Mouse (Mus musculus): ENCODE measurements around the gene H6pd. TPM values are rescaled to one million over a fixed set of nuclear protein-coding genes. Genes with fewer than 3 reads are reported as not detected.

Gene H6pd
- polyA plus RNA-seq, 1 experiment from 2014 or later = 33.1 TPM

DNA sequence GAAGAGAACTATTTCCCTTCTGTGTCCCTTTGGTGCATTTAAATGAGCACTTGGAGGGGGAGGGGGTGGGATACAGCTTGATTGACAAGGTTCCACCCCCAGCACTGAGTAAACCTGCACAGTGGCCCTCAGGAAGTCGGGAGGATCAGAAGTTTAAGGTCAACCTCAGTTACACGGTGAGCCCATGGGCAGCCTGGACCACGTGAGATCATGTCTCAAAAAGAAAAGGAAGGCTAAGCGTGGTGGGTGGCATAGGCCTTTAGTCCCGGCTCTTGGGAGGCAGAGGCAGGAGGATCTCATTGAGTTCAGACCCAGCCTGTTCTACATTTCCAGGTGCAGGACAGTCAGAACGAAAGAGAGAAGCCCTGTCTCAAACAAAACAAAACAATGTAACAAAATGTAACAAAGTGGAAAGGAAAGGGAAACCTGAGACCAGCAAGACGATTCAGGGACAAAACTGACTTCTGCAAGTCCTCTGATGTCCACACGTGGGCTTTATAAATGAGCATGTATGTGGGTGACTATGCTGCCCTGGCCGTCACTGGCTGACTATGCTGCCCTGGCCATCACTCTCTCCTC lies 31.3 kb upstream of the H6pd start:
- no peaks in the 10 kb centered on the region for H3K9me3 ChIP-seq (ENCODE audit: control insufficient read depth)
- H3K4me2 ChIP-seq (replicated peaks; ENCODE audit: low read depth) = no peak overlapping the region
- TF ChIP-seq CTCF (IDR thresholded peaks at IDR 0.05; ENCODE audit: low read depth) = no peak
- H3K27me3 ChIP-seq (replicated peaks; ENCODE audit: control insufficient read depth, insufficient read depth, low read length) = 0 out of 2 replicates have a peak, but pooled peaks cover 2% of the 10 kb centered on the region
- WGBS = 76% methylated on average over 9 of the region's 9 CpGs
- H3K4me3 ChIP-seq (ENCODE audit: low read depth, low read length) = no peak overlapping the region
- H3K36me3 ChIP-seq (ENCODE audit: control insufficient read depth, insufficient read depth) = no peaks in the 10 kb centered on the region
- ATAC-seq = no peak
- H3K9ac ChIP-seq (ENCODE audit: low read depth, low read length) = no peak overlapping the region
- no peaks in the 10 kb centered on the region for H3K4me1 ChIP-seq (replicated peaks; ENCODE audit: control insufficient read depth, insufficient read depth, low read length)
- H3K27ac ChIP-seq (ENCODE audit: low read depth, low read length) = no peak overlapping the region

DNA sequence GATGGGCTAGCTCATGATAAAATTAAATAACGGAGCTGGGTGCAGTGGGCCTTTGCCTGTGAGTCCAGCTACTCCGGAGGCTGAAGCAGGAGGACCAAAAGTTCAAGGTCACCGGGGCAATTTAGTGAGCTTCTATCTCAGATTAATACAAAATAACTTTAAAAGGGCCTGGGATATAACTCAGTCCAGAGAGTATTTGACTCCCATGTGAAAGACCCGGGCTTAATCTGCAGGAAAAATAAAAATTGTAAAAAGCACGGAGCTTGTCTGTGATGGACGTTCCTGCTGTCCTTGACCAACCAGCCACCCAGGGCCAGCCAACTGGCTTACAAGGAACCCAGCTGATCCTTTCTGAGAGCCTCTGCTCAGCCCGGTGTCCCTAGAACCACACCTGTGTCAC lies 29.7 kb upstream of the H6pd start:
- ATAC-seq = no peak

DNA sequence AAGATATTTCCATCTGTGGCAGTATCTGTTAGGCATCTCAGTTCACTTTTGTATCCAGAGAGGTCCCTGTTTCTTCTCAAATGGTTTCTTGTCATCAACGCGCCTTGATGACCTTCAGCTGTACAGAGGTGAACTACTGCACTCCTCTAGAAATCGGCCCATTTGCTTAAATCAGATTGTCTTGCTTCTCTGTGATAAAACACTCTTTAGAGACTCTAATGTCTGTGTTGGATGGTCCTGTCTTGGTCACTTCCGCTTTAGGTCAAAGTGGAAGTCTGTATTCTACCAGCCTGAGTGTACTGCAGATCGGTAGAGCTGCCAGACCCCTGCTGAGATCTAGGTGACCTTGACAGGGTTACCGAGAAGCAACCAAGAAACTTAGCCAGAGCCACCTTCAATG lies 27.3 kb upstream of the H6pd start:
- no peaks in the 10 kb centered on the region for H3K36me3 ChIP-seq (ENCODE audit: control insufficient read depth, insufficient read depth)
- H3K27ac ChIP-seq (ENCODE audit: low read depth, low read length) = no peak overlapping the region
- WGBS = 82% methylated on average over 6 of the region's 6 CpGs
- no peak overlapping the region for H3K9ac ChIP-seq (ENCODE audit: low read depth, low read length)
- peaks cover 30% of the 10 kb centered on the region for H3K27me3 ChIP-seq (replicated peaks; ENCODE audit: control insufficient read depth, insufficient read depth, low read length)
- no peak overlapping the region for H3K4me3 ChIP-seq (ENCODE audit: low read depth, low read length)
- no peak overlapping the region for H3K4me2 ChIP-seq (replicated peaks; ENCODE audit: low read depth)
- no peaks in the 10 kb centered on the region for H3K9me3 ChIP-seq (ENCODE audit: control insufficient read depth)
- no peaks in the 10 kb centered on the region for H3K4me1 ChIP-seq (replicated peaks; ENCODE audit: control insufficient read depth, insufficient read depth, low read length)
- ATAC-seq = no peak
- no peak for TF ChIP-seq CTCF (IDR thresholded peaks at IDR 0.05; ENCODE audit: low read depth)

More for the DNA sequence above, 29.7 kb upstream of the H6pd start:
- Histone ChIP-seq H3K4me2 (replicated peaks; ENCODE audit: low read depth) (no peak overlapping the region), H3K9ac (ENCODE audit: low read depth, low read length) (no peak overlapping the region), H3K36me3 (ENCODE audit: control insufficient read depth, insufficient read depth) (no peaks in the 10 kb centered on the region), H3K4me1 (replicated peaks; ENCODE audit: control insufficient read depth, insufficient read depth, low read length) (no peaks in the 10 kb centered on the region), H3K27ac (ENCODE audit: low read depth, low read length) (no peak overlapping the region), H3K27me3 (replicated peaks; ENCODE audit: control insufficient read depth, insufficient read depth, low read length) (peaks cover 6% of the 10 kb centered on the region), H3K4me3 (ENCODE audit: low read depth, low read length) (no peak overlapping the region), H3K9me3 (ENCODE audit: control insufficient read depth) (no peaks in the 10 kb centered on the region)
- TF ChIP-seq CTCF (IDR thresholded peaks at IDR 0.05; ENCODE audit: low read depth) = no peak
- 77% methylated on average over 7 of the region's 7 CpGs for WGBS

DNA sequence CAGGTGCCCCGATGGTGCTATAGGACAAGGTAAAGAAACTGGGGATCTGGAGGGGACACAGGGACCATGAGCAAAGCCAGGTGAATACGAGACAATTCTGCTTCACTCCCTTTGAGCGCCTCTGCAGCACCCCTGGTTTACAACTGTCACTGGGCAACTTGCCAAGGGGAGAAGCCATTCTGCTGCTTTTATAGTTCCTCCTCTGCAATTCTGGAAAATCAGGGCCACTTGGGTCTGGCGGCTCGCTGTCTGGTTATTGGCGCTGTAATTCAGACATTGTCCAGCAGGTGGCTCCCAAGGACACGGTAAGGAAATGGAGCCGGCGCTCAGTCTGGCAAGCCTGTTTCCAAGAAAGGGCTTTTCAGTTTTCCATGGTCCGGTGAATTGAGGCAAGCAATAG lies 26.5 kb upstream of the H6pd start:
- no peak overlapping the region for H3K27ac ChIP-seq (ENCODE audit: low read depth, low read length)
- peak; percentile 95 for TF ChIP-seq CTCF (IDR thresholded peaks at IDR 0.05; ENCODE audit: low read depth)
- H3K4me1 ChIP-seq (replicated peaks; ENCODE audit: control insufficient read depth, insufficient read depth, low read length) = no peaks in the 10 kb centered on the region
- 5% methylated on average over 10 of the region's 10 CpGs for WGBS
- peaks cover 34% of the 10 kb centered on the region for H3K27me3 ChIP-seq (replicated peaks; ENCODE audit: control insufficient read depth, insufficient read depth, low read length)
- H3K4me3 ChIP-seq (ENCODE audit: low read depth, low read length) = no peak overlapping the region
- no peaks in the 10 kb centered on the region for H3K9me3 ChIP-seq (ENCODE audit: control insufficient read depth)
- H3K4me2 ChIP-seq (replicated peaks; ENCODE audit: low read depth) = no peak overlapping the region
- no peaks in the 10 kb centered on the region for H3K36me3 ChIP-seq (ENCODE audit: control insufficient read depth, insufficient read depth)
- no peak overlapping the region for H3K9ac ChIP-seq (ENCODE audit: low read depth, low read length)
- ATAC-seq = peak; percentile 58

DNA sequence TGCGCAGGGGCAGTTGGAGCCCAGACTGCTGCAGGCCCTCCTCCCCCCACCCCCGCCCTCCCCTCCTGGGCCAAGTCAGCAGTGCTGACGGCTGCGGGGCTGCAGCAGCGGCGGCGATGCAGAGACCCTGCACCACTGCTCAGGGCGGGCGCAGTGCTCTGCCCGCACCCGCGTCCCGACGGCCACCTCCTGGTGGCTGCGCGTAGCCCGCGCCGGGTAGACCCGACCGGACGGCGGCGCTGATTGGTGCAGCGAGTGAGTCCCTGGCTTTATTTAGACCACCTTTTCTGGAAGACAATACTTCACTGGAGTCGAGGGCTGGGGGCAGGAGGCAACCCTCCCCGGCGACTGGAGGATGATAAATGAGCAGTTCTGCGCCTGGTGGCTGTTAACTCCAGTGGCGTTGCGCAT lies 24.4 kb upstream of the H6pd start:
- Histone ChIP-seq H3K4me2 (replicated peaks; ENCODE audit: low read depth) (peak overlapping the region; percentile 41), H3K4me1 (replicated peaks; ENCODE audit: control insufficient read depth, insufficient read depth, low read length) (no peaks in the 10 kb centered on the region), H3K27me3 (replicated peaks; ENCODE audit: control insufficient read depth, insufficient read depth, low read length) (peaks cover 46% of the 10 kb centered on the region), H3K36me3 (ENCODE audit: control insufficient read depth, insufficient read depth) (no peaks in the 10 kb centered on the region), H3K27ac (ENCODE audit: low read depth, low read length) (no peak overlapping the region), H3K4me3 (ENCODE audit: low read depth, low read length) (peak overlapping the region; percentile 12; the same call in 1 of the 2 replicates), H3K9ac (ENCODE audit: low read depth, low read length) (no peak overlapping the region), H3K9me3 (ENCODE audit: control insufficient read depth) (no peaks in the 10 kb centered on the region)
- ATAC-seq = no peak
- 8% methylated on average over 31 of the region's 31 CpGs for WGBS
- peak; percentile 41 for TF ChIP-seq CTCF (IDR thresholded peaks at IDR 0.05; ENCODE audit: low read depth)

DNA sequence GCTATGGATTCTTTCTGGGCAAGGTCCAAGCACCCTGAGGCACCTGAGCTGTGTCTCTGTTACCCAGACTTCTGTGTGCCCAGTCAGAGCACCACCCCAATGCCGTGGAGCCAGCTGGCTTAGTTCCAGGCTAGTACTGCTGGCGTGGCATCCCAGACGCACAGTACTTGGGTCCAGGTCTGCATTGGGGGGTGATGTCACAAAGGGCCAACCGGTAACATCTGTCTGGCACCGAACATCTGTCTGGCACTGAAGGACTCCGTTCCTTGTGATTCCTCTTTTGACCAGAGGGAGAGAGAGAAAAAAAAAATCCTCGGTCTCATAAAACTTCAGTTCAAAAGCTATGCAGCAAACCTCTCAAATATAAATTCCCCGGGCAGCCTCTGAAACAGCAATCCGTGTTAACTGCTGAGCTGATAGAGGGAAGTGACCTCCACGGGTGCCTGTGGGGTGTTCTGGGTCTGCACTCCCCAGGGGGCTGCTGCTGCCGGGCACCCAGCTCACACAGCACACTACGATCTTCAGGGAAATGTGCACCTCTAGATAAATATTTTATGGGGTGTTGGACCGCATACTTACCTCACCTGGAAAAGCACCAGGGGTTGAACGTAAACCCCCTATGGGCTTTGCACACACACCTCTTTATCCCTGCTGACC lies 22.5 kb upstream of the H6pd start:
- ATAC-seq = no peak
- H3K9ac ChIP-seq (ENCODE audit: low read depth, low read length) = no peak overlapping the region
- H3K27me3 ChIP-seq (replicated peaks; ENCODE audit: control insufficient read depth, insufficient read depth, low read length) = peaks cover 46% of the 10 kb centered on the region
- H3K36me3 ChIP-seq (ENCODE audit: control insufficient read depth, insufficient read depth) = no peaks in the 10 kb centered on the region
- 23% methylated on average over 14 of the region's 14 CpGs for WGBS
- H3K4me2 ChIP-seq (replicated peaks; ENCODE audit: low read depth) = peak overlapping the region; percentile 87
- H3K9me3 ChIP-seq (ENCODE audit: control insufficient read depth) = no peaks in the 10 kb centered on the region
- no peak overlapping the region for H3K27ac ChIP-seq (ENCODE audit: low read depth, low read length)
- TF ChIP-seq CTCF (IDR thresholded peaks at IDR 0.05; ENCODE audit: low read depth) = no peak
- H3K4me1 ChIP-seq (replicated peaks; ENCODE audit: control insufficient read depth, insufficient read depth, low read length) = no peaks in the 10 kb centered on the region
- H3K4me3 ChIP-seq (ENCODE audit: low read depth, low read length) = peak overlapping the region; percentile 49
